In the genomic region with DNA sequence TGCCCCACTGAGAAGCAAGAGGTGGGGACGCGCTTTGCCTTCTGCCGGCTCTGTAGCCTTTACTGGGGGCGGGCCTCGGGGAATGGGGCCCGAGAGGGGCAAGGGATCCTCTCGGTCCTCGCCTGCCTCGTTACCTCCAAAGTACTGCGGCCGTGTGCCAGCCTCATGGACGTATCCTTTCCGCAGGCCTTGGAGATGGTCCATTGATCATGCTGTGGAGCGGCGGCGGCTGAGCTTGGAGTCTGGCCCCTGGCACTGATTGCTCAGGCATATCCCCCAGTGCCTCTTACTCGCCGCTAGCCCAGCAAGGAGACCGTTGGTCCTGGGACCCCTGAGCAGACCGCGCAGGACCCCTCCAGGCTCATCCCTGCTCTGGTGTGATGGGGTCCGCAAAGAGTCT, we compare ENCODE assay signal across 10 mouse cellular contexts. TPM values are rescaled to one million over a fixed set of nuclear protein-coding genes. Genes with fewer than 3 reads are reported as not detected.
DNase-seq lines count a peak whose midpoint lies in the region; ATAC-seq and TF ChIP-seq lines count a peak whose summit lies in the region.
"Had no signal": no experiment of that assay in that cellular context is flagged by ENCODE, and none has a peak within 500 bp of the region (broad histone marks: within the 10 kb centered on the region; RNA-seq: fewer than 3 reads in every experiment).

No protein-coding gene starts in this region.

- TF ChIP-seq POLR2A in cerebellum, adult 2 months (IDR thresholded peaks at IDR 0.05; ENCODE audit: borderline replicate concordance, insufficient read depth, low read length): no peak

- no peaks in the 10 kb centered on the region for H3K9me3 ChIP-seq in kidney, embryonic 15.5 days (replicated peaks)
- no peaks in the 10 kb centered on the region for H3K9me3 ChIP-seq in limb, embryonic 11.5 days (ENCODE audit: control insufficient read depth, low read length)

- no peak overlapping the region for H3K4me3 ChIP-seq in cerebellum, adult 2 months (replicated peaks; ENCODE audit: insufficient read depth, low read depth, low read length)
- H3K4me3 ChIP-seq in kidney, embryonic 15.5 days (replicated peaks): peak overlapping the region; percentile 16
- H3K4me3 ChIP-seq in limb, embryonic 11.5 days (ENCODE audit: low read depth, low read length): no peak overlapping the region

- WGBS in cerebellum, adult 2 months: 3% methylated on average over 22 of the region's 22 CpGs
- WGBS in kidney, embryonic 15.5 days: 18% methylated on average over 22 of the region's 22 CpGs
- 19% methylated on average over 22 of the region's 22 CpGs for WGBS in limb, embryonic 11.5 days

- ATAC-seq in kidney, embryonic 15.5 days (replicated peaks; ENCODE audit: low FRiP score): peak; percentile 27; the same call in 1 of the 2 replicates
- no peak for ATAC-seq in limb, embryonic 11.5 days (ENCODE audit: insufficient number of reproducible peaks, low FRiP score, low TSS enrichment, low read depth)
- ATAC-seq: forebrain, embryonic 16.5 days had no signal

- no peak overlapping the region for H3K27ac ChIP-seq in cerebellum, adult 2 months (ENCODE audit: insufficient read depth, low read length)
- no peak overlapping the region for H3K27ac ChIP-seq in kidney, embryonic 15.5 days
- no peak overlapping the region for H3K27ac ChIP-seq in limb, embryonic 11.5 days (replicated peaks; ENCODE audit: low read depth, low read length)
- H3K27ac ChIP-seq: liver, embryonic 14.5 days had no signal

- DNase-seq in cerebellum, adult 9-11 months: peak; percentile 22
- no peak for DNase-seq in cerebellum, adult 2 months
- no peak for DNase-seq in kidney, adult 18-20 months
- DNase-seq in ZHBTc4 (ENCODE audit: low read depth, low spot score): peak; percentile 39
- peak; percentile 28 for DNase-seq in limb, embryonic 11.5 days (ENCODE audit: low spot score)
- no peak for DNase-seq in spleen, postnatal 10 days (ENCODE audit: low spot score in 2 of 2)
- no peak for DNase-seq in testis, postnatal 14 days (ENCODE audit: low spot score)

- TF ChIP-seq CTCF in cerebellum, adult 2 months (IDR thresholded peaks at IDR 0.05; ENCODE audit: borderline replicate concordance, insufficient read depth, low read depth, low read length): no peak

- H3K27me3 ChIP-seq in cerebellum, adult 2 months (ENCODE audit: control insufficient read depth, insufficient read depth, low read length): no peaks in the 10 kb centered on the region
- H3K27me3 ChIP-seq in kidney, embryonic 15.5 days: peaks cover 37% of the 10 kb centered on the region
- H3K27me3 ChIP-seq in limb, embryonic 11.5 days (ENCODE audit: control insufficient read depth, insufficient read depth, low read length): peaks cover 38% of the 10 kb centered on the region

- H3K9ac ChIP-seq in kidney, embryonic 15.5 days: 0 out of 2 replicates have a peak overlapping the region, but pooled peaks have one; percentile 4
- H3K9ac ChIP-seq in limb, embryonic 11.5 days (ENCODE audit: low read length): 0 out of 2 replicates have a peak overlapping the region, but pooled peaks have one; percentile 40
- H3K9ac ChIP-seq: liver, embryonic 14.5 days had no signal

- H3K4me2 ChIP-seq in kidney, embryonic 15.5 days: peak overlapping the region; percentile 52
- H3K4me2 ChIP-seq in limb, embryonic 11.5 days (ENCODE audit: low read depth, severe bottlenecking): peak overlapping the region; percentile 10; the same call in 1 of the 2 replicates

- peaks cover 11% of the 10 kb centered on the region for H3K4me1 ChIP-seq in cerebellum, adult 2 months (ENCODE audit: control insufficient read depth, insufficient read depth, low read length)
- peaks cover 20% of the 10 kb centered on the region for H3K4me1 ChIP-seq in kidney, embryonic 15.5 days
- H3K4me1 ChIP-seq in limb, embryonic 11.5 days (ENCODE audit: control insufficient read depth, insufficient read depth, low read length): 0 out of 2 replicates have a peak, but pooled peaks cover 3% of the 10 kb centered on the region

- H3K36me3 ChIP-seq in kidney, embryonic 15.5 days: no peaks in the 10 kb centered on the region
- no peaks in the 10 kb centered on the region for H3K36me3 ChIP-seq in limb, embryonic 11.5 days (ENCODE audit: control insufficient read depth, insufficient read depth, low read length)

RNA-seq across cellular contexts. Expression of a gene that starts 1.1 kb away (rescaled TPM):
- polyA plus RNA-seq in cerebellum, adult 2 months (2012; rRNA removed): 0.05 TPM in 1 of 2 replicates, not detected in the other
- polyA plus RNA-seq in kidney, embryonic 15.5 days (2015; fragmentation: Nextera tagmentation; extraction: Ambion mirVana): 0.12 and 0.27 TPM in 2 replicates
- polyA plus RNA-seq in limb, embryonic 11.5 days (2014; fragmentation: Nextera tagmentation; extraction: Ambion mirVana): 0.15 and 0.16 TPM in 2 replicates

RNA-seq across cellular contexts. Expression of a gene that starts 5.4 kb away (rescaled TPM):
- polyA plus RNA-seq in cerebellum, adult 2 months (2012; rRNA removed): 79.7 and 85.7 TPM in 2 replicates
- 31.6 and 32.4 TPM in 2 replicates for polyA plus RNA-seq in kidney, embryonic 15.5 days (2015; fragmentation: Nextera tagmentation; extraction: Ambion mirVana)
- polyA plus RNA-seq in limb, embryonic 11.5 days (2014; fragmentation: Nextera tagmentation; extraction: Ambion mirVana): 18.7 and 20.7 TPM in 2 replicates

RNA-seq across cellular contexts. Expression of a gene that starts 8.1 kb away (rescaled TPM):
- polyA plus RNA-seq in cerebellum, adult 2 months (2012; rRNA removed): 161 and 172 TPM in 2 replicates
- 72.8 and 74.7 TPM in 2 replicates for polyA plus RNA-seq in kidney, embryonic 15.5 days (2015; fragmentation: Nextera tagmentation; extraction: Ambion mirVana)
- 59.3 and 65.6 TPM in 2 replicates for polyA plus RNA-seq in limb, embryonic 11.5 days (2014; fragmentation: Nextera tagmentation; extraction: Ambion mirVana)

RNA-seq across cellular contexts. Expression of a gene that starts 11.4 kb away (rescaled TPM):
- polyA plus RNA-seq in cerebellum, adult 2 months (2012; rRNA removed): 0.31 and 0.35 TPM in 2 replicates
- 3.3 and 4.2 TPM in 2 replicates for polyA plus RNA-seq in kidney, embryonic 15.5 days (2015; fragmentation: Nextera tagmentation; extraction: Ambion mirVana)
- polyA plus RNA-seq in limb, embryonic 11.5 days (2014; fragmentation: Nextera tagmentation; extraction: Ambion mirVana): 0.35 and 0.54 TPM in 2 replicates

RNA-seq across cellular contexts. Expression of a gene that starts 34.8 kb away (rescaled TPM):
- polyA plus RNA-seq in cerebellum, adult 2 months (2012; rRNA removed): 257 and 312 TPM in 2 replicates
- polyA plus RNA-seq in kidney, embryonic 15.5 days (2015; fragmentation: Nextera tagmentation; extraction: Ambion mirVana): 0.15 and 0.21 TPM in 2 replicates
- 0.04 TPM in 1 of 2 replicates, not detected in the other for polyA plus RNA-seq in limb, embryonic 11.5 days (2014; fragmentation: Nextera tagmentation; extraction: Ambion mirVana)

Comparison
In these comparisons a context has a peak if more than half of its experiments do, and no peak if none do; other contexts are left out.
1. DNase-seq: peak in cerebellum, adult 9-11 months (single experiment), ZHBTc4 (single experiment) and limb, embryonic 11.5 days (single experiment); none in cerebellum, adult 2 months (0 of 2), kidney, adult 18-20 months (single experiment), spleen, postnatal 10 days (0 of 2) and testis, postnatal 14 days (single experiment).